Mouse (Mus musculus) heart, adult 8-10 months (tissue): ENCODE data around the gene Pank4. TPM values are rescaled to one million over a fixed set of nuclear protein-coding genes. Genes with fewer than 3 reads are reported as not detected.

ENCODE experiments used
- DNase-seq: peaks from one replicate; pipeline ENCODE4 v3.0.0; 2022; ENCODE audit warnings: low spot score
- total RNA-seq, 4 experiments: library from RNA; stranded (reverse); gene quantifications; 2 replicates each; pipeline ENCODE4 v1.2.4; 2022

Gene Pank4
- 10 to 100 TPM; 38.6 to 44.1 (median 41.2) TPM for total RNA-seq

- peak; percentile 92 for DNase-seq
Observed at GRCm38 (mm10) chr4:154963901-154964580, at the start of gene Pank4. Pank4 (plus strand) TSS chr4:154964123.

GRCm38 (mm10) chr4:154914252-154914651, 49.7 kb upstream of the Pank4 start:
- DNase-seq: no peak

- DNase-seq: no peak
Observed at GRCm38 (mm10) chr4:154914707-154915106, 49.2 kb upstream of the Pank4 start.

- no peak for DNase-seq
Observed at GRCm38 (mm10) chr4:154915286-154915685, 48.6 kb upstream of the Pank4 start.

- DNase-seq: no peak
Observed at GRCm38 (mm10) chr4:154916662-154917061, 47.3 kb upstream of the Pank4 start.

- DNase-seq: no peak
Observed at GRCm38 (mm10) chr4:154922291-154922690, 41.6 kb upstream of the Pank4 start.

- DNase-seq: no peak
Observed at GRCm38 (mm10) chr4:154922931-154923330, 41.0 kb upstream of the Pank4 start.

- DNase-seq: peak; percentile 31
Observed at GRCm38 (mm10) chr4:154925413-154925812, 38.5 kb upstream of the Pank4 start.

- no peak for DNase-seq
Observed at GRCm38 (mm10) chr4:154926969-154927898, 36.7 kb upstream of the Pank4 start.

GRCm38 (mm10) chr4:154927899-154928337, 36.0 kb upstream of the Pank4 start:
- DNase-seq: peak; percentile 69

- DNase-seq: no peak
Observed at GRCm38 (mm10) chr4:154928395-154929087, 35.4 kb upstream of the Pank4 start, which contains the start of gene Tnfrsf14. Tnfrsf14 (minus strand) TSS chr4:154928563.

GRCm38 (mm10) chr4:154929088-154929660, 34.7 kb upstream of the Pank4 start:
- peak; percentile 50 for DNase-seq

- no peak for DNase-seq
Observed at GRCm38 (mm10) chr4:154933306-154933907, 30.5 kb upstream of the Pank4 start.

GRCm38 (mm10) chr4:154934800-154935199, 29.1 kb upstream of the Pank4 start:
- DNase-seq: no peak

- no peak for DNase-seq
Observed at GRCm38 (mm10) chr4:154935788-154936187, 28.1 kb upstream of the Pank4 start.

GRCm38 (mm10) chr4:154936542-154937255, 27.2 kb upstream of the Pank4 start:
- DNase-seq: no peak

- DNase-seq: no peak
Observed at GRCm38 (mm10) chr4:154937746-154938145, 26.2 kb upstream of the Pank4 start.

GRCm38 (mm10) chr4:154940156-154940555, 23.8 kb upstream of the Pank4 start:
- DNase-seq: no peak

GRCm38 (mm10) chr4:154941831-154942230, 22.1 kb upstream of the Pank4 start:
- DNase-seq: no peak

GRCm38 (mm10) chr4:154942632-154943322, 21.1 kb upstream of the Pank4 start:
- DNase-seq: no peak
